Mouse (Mus musculus): ENCODE results near the gene Bnc2. TPM values are rescaled to one million over a fixed set of nuclear protein-coding genes. Genes with fewer than 3 reads are reported as not detected.

Bnc2 gene
- total and polyA plus RNA-seq, 2 experiments from 2014 or later, result 6.4 to 15.5 TPM

DNA sequence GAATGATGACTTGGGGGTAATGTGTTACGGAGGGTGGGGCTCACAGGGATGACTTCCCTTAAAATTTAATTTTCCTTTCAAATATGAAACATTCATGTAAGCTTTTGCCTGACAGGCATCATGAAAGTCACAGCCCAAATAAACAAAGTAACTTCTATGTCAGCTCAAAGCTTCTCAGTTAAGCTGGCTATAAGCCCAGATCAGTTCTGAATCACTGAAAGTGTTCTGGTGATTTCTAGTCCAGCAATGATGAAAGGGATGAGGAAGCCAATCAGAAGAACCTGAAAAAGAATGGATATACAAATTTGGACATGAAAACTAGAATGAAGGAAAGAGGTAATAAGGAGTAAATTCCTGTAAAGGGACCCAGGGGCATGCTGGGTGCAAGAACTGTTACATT, 164.6 kb downstream of the Bnc2 start:
- H3K27me3 ChIP-seq (ENCODE audit: insufficient read depth, low read length), result no peaks in the 10 kb centered on the region
- 68% methylated on average over 1 of the region's 1 CpGs for WGBS
- H3K9ac ChIP-seq (replicated peaks; ENCODE audit: low read length), result no peak overlapping the region
- DNase-seq (ENCODE audit: low spot score) (peak; percentile 28), ATAC-seq (no peak)
- no peak overlapping the region for H3K27ac ChIP-seq
- H3K4me3 ChIP-seq (ENCODE audit: low read length), result no peak overlapping the region
- TF ChIP-seq CTCF (IDR thresholded peaks at IDR 0.05; ENCODE audit: low read depth), result no peak
- H3K36me3 ChIP-seq (ENCODE audit: insufficient read depth, low read length), result no peaks in the 10 kb centered on the region
- no peaks in the 10 kb centered on the region for H3K4me1 ChIP-seq (ENCODE audit: insufficient read depth, low read length)
- H3K9me3 ChIP-seq (ENCODE audit: low read length), result no peaks in the 10 kb centered on the region
- H3K4me2 ChIP-seq (ENCODE audit: low read depth, low read length), result no peak overlapping the region

GRCm38 (mm10) chr4:84507551-84507950, 167.5 kb downstream of the Bnc2 start:
- WGBS, result 97% methylated on average over 3 of the region's 3 CpGs
- no peak for ATAC-seq
- H3K4me3 ChIP-seq (ENCODE audit: low read length), result no peak overlapping the region

GRCm38 (mm10) chr4:84502581-84503269, 172.3 kb downstream of the Bnc2 start:
- WGBS, result 79% methylated on average over 8 of the region's 8 CpGs
- no peaks in the 10 kb centered on the region for H3K36me3 ChIP-seq (ENCODE audit: insufficient read depth, low read length)
- H3K27ac ChIP-seq, result no peak overlapping the region
- H3K4me3 ChIP-seq (ENCODE audit: low read length), result no peak overlapping the region
- DNase-seq (ENCODE audit: low spot score), result no peak
- H3K4me1 ChIP-seq (ENCODE audit: insufficient read depth, low read length), result no peaks in the 10 kb centered on the region
- H3K4me2 ChIP-seq (ENCODE audit: low read depth, low read length), result no peak overlapping the region
- 0 out of 2 replicates have a peak, but pooled peaks cover 1% of the 10 kb centered on the region for H3K27me3 ChIP-seq (ENCODE audit: insufficient read depth, low read length)
- no peak for TF ChIP-seq CTCF (IDR thresholded peaks at IDR 0.05; ENCODE audit: low read depth)
- H3K9me3 ChIP-seq (ENCODE audit: low read length), result no peaks in the 10 kb centered on the region
- H3K9ac ChIP-seq (replicated peaks; ENCODE audit: low read length), result no peak overlapping the region
- no peak for ATAC-seq

More at GRCm38 (mm10) chr4:84507551-84507950, 167.5 kb downstream of the Bnc2 start:
- no peak for DNase-seq (ENCODE audit: low spot score)
- no peak for TF ChIP-seq CTCF (IDR thresholded peaks at IDR 0.05; ENCODE audit: low read depth)
- Histone ChIP-seq H3K4me2 (ENCODE audit: low read depth, low read length) (no peak overlapping the region), H3K4me1 (ENCODE audit: insufficient read depth, low read length) (no peaks in the 10 kb centered on the region), H3K9ac (replicated peaks; ENCODE audit: low read length) (no peak overlapping the region), H3K27ac (no peak overlapping the region), H3K27me3 (ENCODE audit: insufficient read depth, low read length) (no peaks in the 10 kb centered on the region), H3K9me3 (ENCODE audit: low read length) (no peaks in the 10 kb centered on the region), H3K36me3 (ENCODE audit: insufficient read depth, low read length) (no peaks in the 10 kb centered on the region)

DNA sequence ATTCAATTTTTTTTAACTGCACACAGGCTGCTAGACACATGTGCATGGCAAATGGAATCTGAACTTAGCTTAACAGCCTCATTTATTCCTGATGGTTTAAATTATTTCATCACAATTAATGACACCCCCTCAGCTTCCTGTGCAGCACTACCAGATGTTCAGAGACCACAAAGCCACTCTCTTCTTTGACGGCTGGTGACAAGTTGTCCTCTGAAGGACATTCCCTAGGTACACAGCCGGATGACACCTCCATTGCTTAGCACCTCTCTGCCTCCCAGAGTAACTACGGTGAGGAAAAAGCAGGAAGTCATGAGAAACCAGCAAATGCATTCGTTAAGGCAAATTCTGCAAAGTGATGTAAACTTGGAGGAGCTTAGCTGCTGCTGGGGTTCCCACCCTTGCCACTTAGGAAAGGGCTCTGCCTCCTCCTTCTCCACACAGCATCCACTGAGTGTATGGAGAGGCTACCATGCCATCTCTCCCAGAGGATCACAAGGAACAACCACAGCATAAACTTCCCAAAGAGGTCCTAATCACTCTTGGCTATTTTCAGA, 174.2 kb downstream of the Bnc2 start:
- no peak overlapping the region for H3K9ac ChIP-seq (replicated peaks; ENCODE audit: low read length)
- 0 out of 2 replicates have a peak, but pooled peaks cover 5% of the 10 kb centered on the region for H3K27me3 ChIP-seq (ENCODE audit: insufficient read depth, low read length)
- no peaks in the 10 kb centered on the region for H3K36me3 ChIP-seq (ENCODE audit: insufficient read depth, low read length)
- DNase-seq (ENCODE audit: low spot score) (no peak), ATAC-seq (no peak)
- H3K4me2 ChIP-seq (ENCODE audit: low read depth, low read length), result no peak overlapping the region
- TF ChIP-seq CTCF (IDR thresholded peaks at IDR 0.05; ENCODE audit: low read depth), result no peak
- no peak overlapping the region for H3K4me3 ChIP-seq (ENCODE audit: low read length)
- WGBS, result 54% methylated on average over 4 of the region's 4 CpGs
- no peaks in the 10 kb centered on the region for H3K9me3 ChIP-seq (ENCODE audit: low read length)
- H3K27ac ChIP-seq, result no peak overlapping the region
- no peaks in the 10 kb centered on the region for H3K4me1 ChIP-seq (ENCODE audit: insufficient read depth, low read length)

- DNase-seq (ENCODE audit: low spot score), result no peak
- Histone ChIP-seq H3K9me3 (ENCODE audit: low read length) (no peaks in the 10 kb centered on the region), H3K9ac (replicated peaks; ENCODE audit: low read length) (no peak overlapping the region), H3K4me3 (ENCODE audit: low read length) (no peak overlapping the region), H3K4me1 (ENCODE audit: insufficient read depth, low read length) (no peaks in the 10 kb centered on the region), H3K27ac (no peak overlapping the region), H3K4me2 (ENCODE audit: low read depth, low read length) (no peak overlapping the region), H3K27me3 (ENCODE audit: insufficient read depth, low read length) (0 out of 2 replicates have a peak, but pooled peaks cover 5% of the 10 kb centered on the region), H3K36me3 (ENCODE audit: insufficient read depth, low read length) (no peaks in the 10 kb centered on the region)
- WGBS, result 66% methylated on average over 9 of the region's 9 CpGs
- TF ChIP-seq CTCF (IDR thresholded peaks at IDR 0.05; ENCODE audit: low read depth), result no peak
- no peak for ATAC-seq
Measured at GRCm38 (mm10) chr4:84500259-84500658, 174.8 kb downstream of the Bnc2 start.

DNA sequence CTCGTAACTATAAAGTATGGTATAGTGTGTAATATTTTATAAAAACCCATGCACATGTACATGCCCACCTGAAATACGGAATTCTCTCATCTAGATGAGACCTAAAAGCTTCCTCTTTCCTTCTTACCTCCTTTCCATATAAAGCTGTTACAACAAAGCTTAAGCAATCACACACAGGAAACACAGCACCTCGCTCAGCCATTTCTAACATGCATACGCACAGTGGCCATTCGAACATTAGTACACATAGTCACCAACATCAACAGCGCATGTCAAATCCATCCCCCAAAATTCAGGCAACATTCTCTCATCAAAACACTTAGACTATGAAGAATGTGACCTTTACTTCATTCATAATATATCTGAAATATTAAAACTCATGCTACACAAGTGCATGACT, 176.6 kb downstream of the Bnc2 start:
- H3K27ac ChIP-seq, result no peak overlapping the region
- no peaks in the 10 kb centered on the region for H3K4me1 ChIP-seq (ENCODE audit: insufficient read depth, low read length)
- no peaks in the 10 kb centered on the region for H3K9me3 ChIP-seq (ENCODE audit: low read length)
- no peaks in the 10 kb centered on the region for H3K36me3 ChIP-seq (ENCODE audit: insufficient read depth, low read length)
- H3K4me3 ChIP-seq (ENCODE audit: low read length), result no peak overlapping the region
- 93% methylated on average over 6 of the region's 6 CpGs for WGBS
- H3K27me3 ChIP-seq (ENCODE audit: insufficient read depth, low read length), result 0 out of 2 replicates have a peak, but pooled peaks cover 5% of the 10 kb centered on the region
- no peak for DNase-seq (ENCODE audit: low spot score)
- H3K9ac ChIP-seq (replicated peaks; ENCODE audit: low read length), result no peak overlapping the region
- no peak overlapping the region for H3K4me2 ChIP-seq (ENCODE audit: low read depth, low read length)
- no peak for ATAC-seq
- no peak for TF ChIP-seq CTCF (IDR thresholded peaks at IDR 0.05; ENCODE audit: low read depth)

DNA sequence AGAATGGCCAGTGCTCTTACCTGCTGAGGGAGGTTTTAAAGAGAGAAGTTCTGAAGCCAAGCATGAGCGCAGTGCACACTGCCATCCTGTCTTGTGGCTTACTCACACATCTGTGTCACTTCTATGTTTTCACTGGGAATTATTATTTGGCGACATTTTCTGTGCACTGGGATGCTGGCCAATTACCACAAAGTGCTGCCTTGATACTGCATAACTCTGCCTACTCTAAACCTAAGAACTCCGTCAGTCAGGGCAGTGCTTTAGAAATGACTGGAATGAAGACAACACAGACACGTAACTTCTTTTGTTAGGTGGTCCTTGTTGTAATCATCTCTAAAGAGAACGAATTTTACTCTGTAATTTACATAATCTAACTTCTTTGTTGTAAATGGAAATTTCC, 186.8 kb downstream of the Bnc2 start:
- Histone ChIP-seq H3K4me2 (ENCODE audit: low read depth, low read length) (no peak overlapping the region), H3K4me1 (ENCODE audit: insufficient read depth, low read length) (no peaks in the 10 kb centered on the region), H3K4me3 (ENCODE audit: low read length) (no peak overlapping the region), H3K27me3 (ENCODE audit: insufficient read depth, low read length) (no peaks in the 10 kb centered on the region), H3K36me3 (ENCODE audit: insufficient read depth, low read length) (no peaks in the 10 kb centered on the region), H3K9ac (replicated peaks; ENCODE audit: low read length) (no peak overlapping the region), H3K9me3 (ENCODE audit: low read length) (no peaks in the 10 kb centered on the region), H3K27ac (no peak overlapping the region)
- WGBS, result 48% methylated on average over 5 of the region's 5 CpGs
- DNase-seq (ENCODE audit: low spot score) (no peak), ATAC-seq (no peak)
- no peak for TF ChIP-seq CTCF (IDR thresholded peaks at IDR 0.05; ENCODE audit: low read depth)

All from hindbrain, postnatal 0 days (tissue).